Mouse (Mus musculus) 3134 (cell line): ENCODE measurements around the gene Stk39.
A peak's percentile ranks its signal among the peaks of the same experiment; 100 is the strongest.

Experiments
- DNase-seq: peaks from one replicate; pipeline ENCODE4 v3.0.0-alpha.2; 2011; ENCODE audit warnings: low spot score; ENCODE audit not compliant: insufficient read length; ENCODE audit errors: extremely low read depth

The Stk39 gene

DNA sequence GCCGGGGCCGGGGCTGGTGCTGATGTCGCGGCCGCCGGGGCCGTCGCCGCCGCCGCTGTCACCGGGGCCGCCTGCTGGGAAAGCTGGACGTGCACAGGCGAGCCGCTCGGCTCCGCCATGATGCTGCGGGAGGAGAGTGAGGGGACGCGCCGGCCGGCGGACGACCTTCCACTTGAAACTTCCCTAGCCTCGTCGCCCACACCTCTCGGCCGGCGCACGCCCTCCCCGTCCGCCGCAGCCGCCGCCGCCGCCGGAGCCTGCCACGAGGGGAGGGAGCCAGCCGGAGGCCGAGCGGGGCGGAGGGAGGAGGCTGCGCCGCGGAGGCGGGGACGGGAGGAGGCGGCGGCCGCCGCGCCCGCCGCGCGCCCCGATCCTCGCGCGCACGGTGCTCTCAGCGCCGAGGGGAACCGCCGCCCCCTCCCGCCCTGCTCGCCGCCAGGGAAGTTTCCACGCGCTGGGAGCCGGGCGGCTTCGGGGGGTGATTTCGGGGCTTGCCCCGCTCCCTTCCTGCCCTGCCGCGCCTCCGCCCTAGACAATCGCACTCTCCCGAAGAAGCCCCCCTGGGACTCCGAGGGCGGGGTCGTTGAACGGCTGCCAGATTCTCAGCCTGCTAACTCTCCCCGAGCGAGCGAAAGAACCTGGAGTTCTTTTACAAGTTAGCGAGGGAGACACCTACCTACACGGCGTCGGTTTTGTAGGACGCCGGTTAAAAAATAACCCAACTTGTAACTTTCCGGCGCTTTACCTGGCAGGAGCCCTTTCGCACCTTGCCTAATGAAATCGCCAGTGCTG lies at the start of gene Stk39:
Gene Stk39, minus strand, starts transcription at position 510 of the 792 bp plus-strand sequence.
- DNase-seq, result peak; percentile 48

DNA sequence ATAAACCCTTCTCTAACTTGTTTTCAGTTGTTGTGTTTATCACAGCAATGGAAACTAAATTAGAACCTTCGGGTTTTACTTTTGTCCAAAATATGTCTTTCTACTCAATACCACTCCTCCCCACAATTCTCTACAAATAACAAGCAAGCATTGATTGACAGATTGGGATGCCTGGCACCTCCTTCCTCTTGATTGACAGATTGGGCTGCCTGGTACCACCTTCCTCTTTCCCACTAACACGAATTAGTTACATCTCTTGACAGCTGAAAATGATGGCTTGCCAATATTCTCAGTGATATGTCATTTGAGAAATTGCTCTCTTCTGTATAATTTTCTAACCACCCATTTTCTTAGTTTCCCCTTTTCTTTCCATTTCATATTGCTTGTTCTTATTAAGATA lies 43.3 kb upstream of the Stk39 start:
- DNase-seq, result no peak

DNA sequence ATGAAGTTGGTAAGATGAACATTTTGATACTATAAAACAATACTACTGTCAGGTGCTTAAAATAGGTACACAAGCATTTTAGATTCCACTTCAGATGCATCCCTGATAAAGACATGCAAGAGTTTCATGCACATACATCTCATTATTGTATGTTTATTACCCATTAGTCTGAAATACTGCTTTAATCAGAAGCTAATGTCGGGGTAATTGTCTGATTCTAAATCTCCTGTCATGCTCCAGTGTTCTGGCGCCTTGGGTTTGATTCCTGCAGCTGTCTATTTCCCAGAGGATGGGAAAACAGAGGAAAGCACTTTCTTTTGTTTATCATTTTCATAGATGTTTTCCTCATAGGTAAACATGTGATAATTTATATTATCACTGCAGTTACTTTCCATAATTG lies 31.1 kb upstream of the Stk39 start:
- DNase-seq, result no peak

DNA sequence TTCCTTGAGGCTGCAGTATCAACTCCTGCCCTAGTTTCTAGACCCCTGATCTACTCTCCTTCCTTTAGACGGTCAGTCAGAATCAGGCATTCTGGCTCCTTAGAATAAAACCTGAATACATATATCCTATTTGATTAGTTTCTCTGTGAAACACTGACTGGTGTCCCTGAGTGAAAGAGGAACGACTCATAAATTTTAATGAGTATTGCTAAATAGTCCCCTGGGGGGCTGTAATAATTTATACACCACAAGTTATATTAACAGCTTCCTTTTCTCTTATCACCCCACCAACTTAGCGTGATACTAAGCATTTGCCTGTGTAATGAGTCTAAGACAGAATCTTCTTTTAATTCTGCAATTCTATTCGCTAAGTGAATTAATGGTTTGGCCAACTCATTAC lies 30.7 kb upstream of the Stk39 start:
- no peak for DNase-seq

DNA sequence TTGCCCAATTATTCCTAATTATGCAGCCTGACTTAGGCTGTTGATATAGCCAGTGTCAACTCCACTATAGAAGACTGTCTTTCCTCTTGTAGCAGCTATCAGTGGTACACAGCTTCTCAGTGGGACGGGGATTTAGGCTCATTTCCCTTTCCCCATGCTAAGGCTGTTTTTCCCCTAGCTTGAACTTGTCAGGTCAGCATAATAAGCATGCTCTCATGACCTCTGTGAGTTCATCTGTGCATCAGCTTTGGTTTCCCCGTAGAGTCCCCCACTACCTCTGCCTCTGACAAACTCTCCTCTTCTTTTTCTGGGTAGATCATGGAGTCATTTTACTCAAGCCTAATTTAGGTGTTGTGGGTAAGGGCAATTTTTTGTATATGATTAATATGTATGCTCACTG lies 30.2 kb upstream of the Stk39 start:
- DNase-seq, result no peak

DNA sequence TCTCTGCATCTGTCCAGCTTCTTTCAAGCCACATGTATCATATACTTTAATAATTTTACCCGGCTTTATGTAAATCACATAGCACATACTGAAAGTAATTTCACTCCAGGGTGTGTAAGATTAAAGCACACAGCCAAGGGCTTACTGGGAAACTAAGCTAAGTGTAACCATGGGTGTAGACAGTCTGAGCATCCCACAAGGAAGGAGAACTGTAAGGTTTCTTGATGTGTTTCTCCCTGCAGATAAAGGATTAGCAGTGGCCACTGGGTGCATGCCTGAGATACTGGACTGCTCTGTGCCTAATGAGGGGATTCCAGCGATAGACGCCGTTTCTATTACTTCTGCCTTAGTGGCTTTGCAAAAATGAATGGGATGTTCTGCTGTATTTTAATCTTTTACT lies 14.2 kb upstream of the Stk39 start:
- DNase-seq, result no peak

DNA sequence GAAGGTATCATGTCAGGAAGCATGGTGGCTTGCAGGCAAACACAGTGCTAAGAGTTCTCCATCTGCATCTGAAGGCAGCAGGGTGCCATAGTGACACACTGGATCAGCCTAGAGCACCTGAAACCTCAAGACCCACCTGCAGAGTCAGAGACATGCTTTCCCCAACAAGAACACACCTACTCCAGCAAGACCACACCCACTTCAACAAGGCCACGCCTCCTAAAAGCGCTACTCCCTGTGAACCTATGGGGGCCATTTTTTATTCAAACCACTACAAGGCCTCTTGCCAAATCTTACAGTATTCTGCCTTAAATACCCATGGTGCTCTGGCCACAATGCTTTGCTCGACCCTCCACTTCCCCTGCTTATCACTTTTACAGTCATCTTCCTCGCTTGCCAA lies 13.1 kb upstream of the Stk39 start:
- no peak for DNase-seq

DNA sequence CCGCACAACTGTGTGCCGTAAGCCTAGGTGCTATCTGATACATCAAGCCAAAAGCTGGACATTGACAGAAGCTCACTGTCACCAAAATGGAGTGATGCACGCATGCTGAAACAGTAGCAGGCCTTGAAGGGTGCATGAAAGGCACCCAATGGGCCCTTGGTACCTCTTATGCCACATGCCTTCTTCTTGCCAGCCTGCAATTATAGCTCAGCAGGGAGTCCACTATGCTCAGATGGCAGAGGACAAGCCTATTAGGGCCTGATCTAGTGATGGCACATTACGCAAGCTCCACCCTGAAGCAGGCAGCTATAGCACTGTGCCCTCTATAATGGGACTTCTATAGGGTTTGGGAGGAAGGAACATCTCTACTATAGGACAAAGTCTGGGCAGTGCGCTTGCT lies 10.8 kb upstream of the Stk39 start:
- no peak for DNase-seq

DNA sequence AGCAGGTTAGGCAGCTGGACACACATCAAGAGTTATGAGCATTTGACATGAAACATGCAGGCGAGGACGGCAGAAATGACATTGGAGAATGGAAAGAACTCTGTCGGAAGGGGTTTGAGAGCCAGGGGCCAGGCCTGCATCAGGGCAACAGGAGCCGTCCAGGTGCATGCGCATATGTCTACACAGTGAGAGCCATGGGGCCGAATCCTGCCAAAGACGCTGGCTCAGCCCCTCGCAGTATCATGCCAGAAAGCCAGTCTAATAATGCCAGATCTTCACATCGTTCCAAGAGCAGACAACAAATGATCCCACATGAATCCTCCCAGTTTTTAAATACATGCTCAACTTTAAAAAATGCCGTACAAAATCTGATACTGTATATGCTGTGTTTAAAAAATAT lies 7.8 kb upstream of the Stk39 start:
- DNase-seq, result no peak

DNA sequence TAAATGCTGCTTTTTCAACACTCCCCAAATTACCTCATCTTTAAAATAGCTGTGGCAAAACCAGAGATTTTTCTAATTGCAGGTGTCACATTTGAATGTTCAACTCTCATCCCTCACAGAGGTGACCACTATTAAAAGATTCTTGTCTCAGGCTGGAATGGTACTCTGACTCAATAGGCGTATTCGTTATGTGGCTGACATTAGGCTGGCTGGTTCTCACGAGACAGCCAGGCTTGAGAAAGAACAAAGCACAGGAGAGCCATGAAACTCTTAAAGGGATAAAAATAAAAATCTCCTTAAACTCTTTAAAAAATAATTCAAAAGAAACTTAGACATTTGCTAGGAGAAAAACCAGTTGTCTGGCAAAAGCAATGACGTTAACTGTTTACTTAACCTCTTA lies 853 bp upstream of the Stk39 start:
- DNase-seq, result no peak

DNA sequence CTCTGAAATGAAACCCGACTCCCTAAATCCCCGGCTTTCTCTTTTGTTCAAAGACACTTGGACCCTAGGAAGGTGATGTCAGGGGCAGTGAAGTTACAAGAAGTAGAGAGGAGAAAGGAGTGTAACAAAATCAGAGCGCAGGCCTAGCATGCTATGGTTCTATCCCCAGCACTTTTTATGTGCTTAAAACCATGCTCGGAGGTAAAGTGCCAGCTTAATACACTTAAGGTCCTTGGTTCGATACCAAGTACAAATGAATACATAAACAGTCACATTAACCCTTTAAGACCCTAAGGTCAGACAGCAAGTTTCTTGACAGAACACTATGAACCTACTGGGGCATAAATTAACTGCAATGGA lies 463 bp upstream of the Stk39 start:
- DNase-seq, result no peak

DNA sequence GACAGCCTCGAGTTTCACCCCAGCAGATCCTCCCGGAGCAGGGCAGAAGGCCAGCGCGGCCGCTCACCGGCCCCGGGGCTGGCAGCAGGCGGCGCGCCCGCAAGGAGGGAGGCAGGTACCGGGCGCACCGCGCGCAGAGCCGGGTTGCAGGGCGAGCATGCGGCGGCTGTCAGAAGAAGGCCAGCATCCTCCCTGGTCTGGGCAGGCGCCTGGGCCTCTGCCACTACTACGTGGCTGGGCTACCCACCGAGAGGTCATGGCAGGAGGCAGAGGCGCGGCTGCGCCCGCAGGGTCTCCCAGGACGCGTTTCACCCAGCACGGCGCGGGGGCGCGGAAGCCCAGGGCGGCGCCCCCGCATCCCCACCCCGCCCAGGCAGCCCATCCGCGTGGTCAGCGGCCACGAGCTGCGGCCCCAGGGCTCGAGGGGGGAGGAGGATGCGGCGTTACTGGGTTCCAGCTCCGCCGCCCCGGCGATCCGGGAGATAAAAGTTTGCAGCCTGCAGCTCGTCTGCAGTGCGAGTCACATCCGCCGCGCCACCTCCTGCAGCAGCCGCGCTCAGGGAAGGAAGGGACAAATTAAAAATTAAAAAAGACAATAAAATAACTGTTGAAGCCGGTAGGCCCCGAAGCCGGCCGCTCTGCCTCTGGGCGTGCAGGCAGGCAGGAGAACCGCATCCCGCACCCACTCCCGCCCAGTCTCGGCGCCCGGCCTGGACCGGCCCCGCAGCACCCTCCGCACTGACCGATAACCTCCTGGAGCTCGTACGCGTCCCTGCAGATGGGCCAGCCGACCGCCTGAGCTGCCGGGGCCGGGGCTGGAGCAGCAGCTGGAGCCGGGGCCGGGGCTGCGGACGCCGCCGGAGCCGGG lies 943 bp downstream of the Stk39 start:
- DNase-seq, result peak; percentile 66

DNA sequence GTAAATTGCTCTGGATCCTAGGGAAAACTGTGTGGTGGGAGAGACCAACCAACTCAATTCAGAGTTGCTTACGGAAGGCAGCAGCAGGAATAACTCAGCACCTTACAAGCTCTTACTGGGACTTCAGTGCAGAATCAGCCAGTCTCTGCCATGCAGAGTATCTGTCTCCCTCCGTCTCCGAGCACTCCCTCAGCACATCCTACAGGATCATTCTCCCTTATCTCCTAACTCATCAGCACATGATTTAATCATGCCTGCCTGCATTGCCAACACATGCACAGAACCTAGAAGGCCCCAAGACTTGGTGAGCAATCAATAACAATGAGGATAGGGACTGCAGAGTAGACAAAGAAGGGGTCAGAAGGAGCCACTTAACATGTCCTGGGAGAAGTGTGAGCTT lies 2.6 kb downstream of the Stk39 start:
- DNase-seq, result no peak

DNA sequence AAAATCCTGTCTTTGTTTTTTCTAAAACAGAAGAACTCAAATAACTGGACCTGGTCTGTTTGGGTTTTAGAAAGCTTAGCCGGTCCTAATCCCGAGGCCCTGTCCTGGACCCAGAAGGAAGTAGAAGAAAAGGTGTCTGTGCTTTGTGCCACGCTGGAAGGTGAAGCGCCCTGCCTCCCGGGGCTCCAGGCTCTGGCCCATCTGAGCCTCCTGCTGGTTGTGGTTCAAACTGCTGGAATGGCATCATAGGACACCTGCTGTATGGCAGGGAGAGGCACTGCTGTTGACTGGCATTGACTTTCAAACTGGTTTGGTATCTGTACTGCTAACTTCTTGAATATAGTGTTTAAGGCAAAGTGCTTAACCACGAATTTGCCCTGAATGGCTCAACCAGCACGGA lies 3.4 kb downstream of the Stk39 start:
- no peak for DNase-seq

DNA sequence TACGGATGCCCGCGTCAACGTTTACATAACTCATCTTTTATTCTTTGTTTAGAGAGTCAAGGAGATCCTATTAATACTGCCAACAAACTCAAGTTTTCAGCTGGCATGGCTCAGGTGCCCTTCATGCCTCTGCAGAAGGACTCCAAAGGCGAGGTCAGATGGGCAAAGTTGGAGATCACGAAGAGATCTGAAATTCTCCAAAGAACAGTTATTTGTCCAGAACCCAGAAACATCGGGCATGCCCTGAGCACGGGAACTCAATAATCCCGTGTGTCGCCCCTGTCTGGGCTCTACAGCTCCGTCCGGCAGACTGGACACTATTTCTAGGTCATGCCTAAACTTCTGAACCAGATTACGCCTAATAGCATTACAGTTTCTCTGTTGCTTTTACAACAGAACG lies 3.8 kb downstream of the Stk39 start:
- DNase-seq, result no peak

DNA sequence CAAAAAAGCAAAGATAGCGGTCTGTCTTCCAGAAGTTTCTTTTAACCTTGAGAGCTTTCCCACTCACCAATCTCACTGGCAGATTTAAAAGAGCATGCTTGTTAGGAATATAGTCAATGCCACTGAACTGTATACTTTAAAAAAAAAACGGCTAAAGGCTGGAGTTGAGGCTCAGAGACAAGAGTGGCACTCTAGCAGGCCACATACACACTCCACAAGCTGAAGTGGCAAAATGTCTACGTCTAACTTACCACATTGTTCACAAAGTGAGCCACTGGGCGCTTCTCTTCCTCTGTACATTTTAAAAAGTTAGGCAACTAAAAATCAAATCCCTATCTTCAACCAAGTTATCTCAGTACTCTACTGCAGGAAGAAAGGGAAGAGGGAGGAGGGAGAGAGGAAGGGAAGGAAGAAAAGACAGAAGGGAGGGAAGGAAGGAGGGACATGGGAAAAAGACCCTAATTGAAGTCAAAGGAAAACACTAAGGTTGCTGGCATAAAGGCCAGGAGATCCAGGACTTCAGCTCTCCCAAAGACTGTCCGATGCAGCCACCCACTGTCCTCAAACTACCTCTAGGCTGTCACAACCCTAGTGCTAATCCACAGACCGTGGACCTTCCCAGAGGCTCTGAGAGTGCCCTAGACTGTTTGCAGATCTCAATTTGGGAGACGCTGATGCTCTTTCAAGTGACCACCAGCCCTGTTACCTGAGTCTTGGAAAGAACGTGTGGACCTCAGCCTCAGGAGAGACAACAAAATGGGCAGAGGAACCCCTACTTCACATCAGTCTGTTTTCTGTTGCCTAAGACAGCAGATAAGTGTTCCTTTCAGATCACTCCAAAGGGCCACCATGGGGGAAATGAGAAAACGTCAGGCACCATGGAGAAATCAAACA lies 4.7 kb downstream of the Stk39 start:
- DNase-seq, result no peak

DNA sequence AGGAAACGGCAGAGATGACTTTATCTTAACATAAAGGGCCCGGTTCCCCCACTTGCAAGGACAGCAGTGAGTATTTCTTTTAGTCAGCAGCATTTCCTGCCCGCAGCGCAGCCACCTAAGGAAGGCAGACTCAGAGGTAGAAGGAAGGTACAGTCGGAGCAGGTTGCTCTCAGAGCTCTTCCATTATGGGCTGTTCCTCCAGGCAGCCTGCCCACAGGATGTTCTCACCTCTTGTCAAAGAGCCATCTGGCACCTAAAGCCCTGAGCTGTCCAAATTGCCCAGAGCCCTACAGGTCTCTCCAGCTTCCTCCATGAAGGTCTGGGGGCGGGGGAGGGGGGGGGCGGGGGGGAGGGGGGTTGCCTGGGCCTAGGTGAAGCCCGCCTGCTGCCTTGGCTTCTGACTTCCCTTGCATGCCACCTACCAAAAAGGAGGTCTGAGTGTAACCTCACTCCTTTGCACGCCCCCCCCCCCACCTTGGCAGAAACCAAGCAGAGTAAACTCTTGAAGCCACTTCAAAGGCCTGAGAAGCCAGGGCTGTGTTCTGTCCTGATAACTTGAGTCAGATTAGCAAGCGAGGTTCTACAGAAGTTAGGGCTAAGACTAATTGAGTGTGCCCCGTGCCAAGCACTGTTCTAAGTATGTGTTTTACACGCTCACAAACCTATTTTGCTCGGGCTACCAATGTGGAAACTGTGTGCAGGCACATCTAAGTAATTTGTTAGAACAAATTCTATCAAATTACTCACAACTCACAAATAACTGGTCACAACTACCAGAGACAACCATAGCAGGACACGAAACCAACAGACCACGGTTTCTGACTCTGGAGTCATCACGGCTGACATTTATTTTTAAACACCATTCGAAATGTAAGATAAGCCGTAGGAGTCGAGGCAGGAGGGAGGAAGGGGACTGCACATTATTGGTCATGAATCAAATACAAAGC lies 5.7 kb downstream of the Stk39 start:
- no peak for DNase-seq

DNA sequence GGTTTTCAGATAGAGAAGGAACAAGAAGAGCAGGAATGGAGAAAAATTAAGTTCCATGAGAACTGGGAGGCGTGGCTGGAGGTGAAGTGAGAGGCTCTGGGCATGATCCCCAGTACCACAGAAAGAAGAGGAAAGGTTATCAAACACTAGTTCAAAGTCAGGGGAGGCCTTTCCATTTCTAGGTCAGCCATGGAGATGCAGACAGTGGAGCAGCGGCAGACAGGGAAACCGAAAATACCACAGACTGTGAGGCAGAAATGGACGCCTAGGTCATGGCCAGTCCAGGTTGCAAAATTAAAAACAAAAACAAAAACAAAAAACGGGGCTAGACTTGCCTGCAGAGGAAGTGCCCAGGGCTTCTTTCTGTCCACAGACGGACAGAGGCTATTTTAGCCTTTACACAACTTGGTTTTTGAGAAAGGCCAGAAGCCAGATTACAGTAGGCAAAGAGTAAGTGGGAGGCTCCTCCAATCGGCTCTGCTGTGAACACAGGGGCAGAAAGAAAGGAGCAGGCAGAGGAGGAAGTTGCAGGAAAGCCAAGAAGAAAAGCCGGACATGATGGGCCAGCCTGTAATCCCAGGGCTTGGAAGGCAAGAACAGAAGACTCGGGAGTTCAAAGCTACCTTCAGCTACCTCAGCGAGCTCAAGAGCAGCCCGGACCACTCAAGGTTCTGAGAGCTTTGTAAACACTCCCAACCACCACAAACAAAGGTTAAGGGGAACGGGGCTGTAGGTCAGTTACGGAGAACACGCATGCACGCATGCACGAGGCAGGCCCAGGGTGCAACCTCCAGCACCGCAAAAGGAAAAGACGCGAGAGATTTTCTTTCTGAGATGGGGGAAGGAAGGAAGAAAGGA lies 6.6 kb downstream of the Stk39 start:
- no peak for DNase-seq

DNA sequence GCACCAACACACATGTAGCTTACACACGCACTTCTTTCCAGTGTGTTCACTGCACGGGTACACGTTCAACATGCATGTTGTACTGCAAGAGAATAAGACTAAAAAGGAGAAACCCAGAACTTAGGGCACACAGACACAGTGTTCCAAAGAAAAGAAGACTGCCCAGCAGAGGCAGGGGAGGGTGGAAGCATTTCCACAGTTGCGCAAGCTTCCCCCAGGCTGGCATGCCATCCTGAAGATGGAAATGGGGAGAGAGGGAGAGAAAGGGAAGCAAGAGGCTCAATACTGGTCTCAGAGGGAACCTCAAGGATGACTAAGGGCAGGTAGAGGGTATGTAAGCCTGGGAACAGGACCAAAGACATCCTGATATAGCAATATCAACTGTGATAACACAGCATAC lies 7.6 kb downstream of the Stk39 start:
- DNase-seq, result no peak
